Mouse (Mus musculus) embryo, embryonic 10.5 days (tissue): ENCODE measurements at regions not wholly inside any gene's neighbourhood (a gene's known extent, or its start where the extent isn't known, plus 50 kb on each side); places are given as distances from the start of the nearest gene placed in this dataset.

Source experiments
- DNase-seq: peaks from one replicate; pipeline ENCODE4 v3.0.0-alpha.2; 2015; ENCODE audit warnings: low spot score

DNA sequence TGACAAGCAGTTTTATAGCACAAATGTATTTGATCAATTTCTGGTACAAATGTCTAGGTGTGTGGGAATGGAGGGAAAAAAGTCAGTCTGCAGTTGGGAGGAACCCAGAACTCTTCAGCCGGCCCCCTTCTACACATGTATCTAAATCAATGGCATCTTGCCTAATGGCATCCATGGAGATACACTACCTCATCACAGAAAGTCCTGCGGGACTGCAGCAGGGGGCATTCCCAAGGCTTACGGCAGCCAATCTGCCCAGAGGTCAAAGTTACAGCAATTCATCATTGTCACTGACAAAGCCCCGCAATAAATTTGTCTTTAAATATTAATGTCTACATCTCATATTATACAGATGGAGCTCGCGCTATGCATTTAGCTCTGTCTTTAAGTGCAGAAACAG lies 135.7 kb upstream of the Arhgap5 start:
- no peak for DNase-seq

DNA sequence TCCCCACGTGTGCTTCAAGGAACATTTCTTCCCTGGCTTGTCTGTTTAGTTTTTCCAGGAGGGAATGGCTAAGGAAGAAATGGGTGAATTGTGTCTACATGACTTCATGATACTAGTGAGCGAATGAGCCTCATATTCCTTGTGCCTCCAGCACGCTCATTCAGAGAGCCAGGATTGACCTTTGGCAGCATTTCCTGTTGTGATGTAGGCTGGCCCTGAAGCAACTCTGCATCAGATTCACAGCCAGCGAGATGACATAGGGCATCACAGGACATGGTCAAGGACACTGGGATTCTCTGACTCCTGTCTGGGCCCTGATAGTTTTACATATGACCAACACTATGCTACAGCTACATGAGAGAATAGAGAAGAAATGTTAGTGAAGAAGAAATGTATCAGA lies 135.3 kb upstream of the Arhgap5 start:
- DNase-seq = no peak

DNA sequence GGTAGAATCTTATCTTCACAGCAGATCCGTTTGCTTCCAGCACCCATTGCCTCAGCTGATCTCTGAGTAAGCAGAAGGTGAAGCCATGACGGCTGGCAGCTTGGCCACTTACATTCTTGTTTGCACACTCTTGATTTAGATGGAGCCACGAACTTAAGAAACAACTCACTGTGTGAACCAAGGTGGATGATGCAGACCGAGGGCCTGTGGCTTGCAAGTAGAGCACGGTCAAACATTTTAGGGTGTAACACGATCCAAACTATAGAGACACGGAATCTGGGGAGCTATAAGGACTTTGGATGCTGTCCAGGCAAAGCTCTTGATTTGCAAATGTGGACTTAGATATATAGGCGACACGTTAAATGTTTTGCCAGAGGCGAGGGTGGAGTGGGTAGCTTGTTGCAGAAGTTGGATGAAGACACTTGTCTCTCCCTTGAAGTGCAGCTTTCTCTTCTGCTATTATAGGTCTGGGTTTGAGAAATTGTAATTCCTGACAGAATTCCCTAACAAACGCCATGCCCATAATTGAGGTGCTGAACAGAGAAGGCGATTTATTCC lies 133.5 kb upstream of the Arhgap5 start:
- DNase-seq = no peak

DNA sequence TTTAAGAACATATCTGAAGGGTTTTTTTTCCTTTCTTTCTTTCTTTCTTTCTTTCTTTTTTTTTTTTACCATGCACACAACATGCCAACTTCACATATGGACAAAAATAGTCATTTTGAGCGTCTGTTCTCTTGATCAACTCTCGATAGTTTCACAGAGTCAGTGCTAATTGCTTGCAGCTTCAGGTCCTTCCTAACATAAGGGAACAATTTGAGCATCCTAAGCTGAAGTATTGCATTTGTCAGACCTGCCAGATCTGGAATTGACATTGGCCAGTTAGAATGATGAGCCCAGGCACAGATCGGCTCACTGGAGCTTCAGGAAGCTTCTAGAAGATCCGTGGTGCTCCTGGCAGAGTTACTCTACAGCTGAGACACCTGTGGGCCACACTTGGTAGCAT lies 128.7 kb upstream of the Arhgap5 start:
- DNase-seq = no peak

DNA sequence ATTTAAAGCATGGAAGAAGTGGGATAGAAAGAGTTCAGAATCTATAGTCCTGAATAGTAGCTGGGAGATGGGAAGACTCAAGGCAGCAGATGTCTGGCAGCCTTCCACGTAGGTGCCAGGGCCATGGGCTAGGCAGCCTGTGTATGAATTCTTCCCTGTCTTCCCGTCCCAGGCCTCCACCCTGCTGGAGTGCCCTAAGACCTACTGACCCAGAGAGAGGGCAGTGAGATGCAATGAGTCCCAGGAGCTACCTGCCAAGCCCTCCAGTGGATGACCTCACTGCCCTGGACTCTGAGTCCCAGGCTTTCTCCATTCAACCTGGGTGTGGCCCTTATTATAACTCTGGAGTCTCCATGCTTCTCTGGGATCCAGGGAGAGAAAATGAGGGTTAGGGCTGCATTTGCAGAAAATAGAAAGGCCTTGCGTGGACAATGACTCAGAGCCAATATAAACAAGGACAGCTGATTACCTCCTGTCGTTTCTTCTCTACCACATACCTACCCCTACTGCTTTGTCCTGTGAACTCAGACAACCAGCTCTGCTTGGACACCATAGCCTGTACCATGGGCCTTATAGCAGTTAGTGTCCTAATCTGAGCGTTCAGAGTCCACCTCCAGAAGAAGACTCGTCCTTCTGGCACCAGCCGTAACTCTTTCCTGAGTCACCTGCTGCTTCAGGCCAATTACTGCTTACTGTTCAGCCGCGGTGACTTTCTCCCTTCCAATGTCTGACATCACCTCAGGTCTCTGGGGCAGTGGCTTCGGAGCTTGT lies 126.9 kb upstream of the Arhgap5 start:
- no peak for DNase-seq

DNA sequence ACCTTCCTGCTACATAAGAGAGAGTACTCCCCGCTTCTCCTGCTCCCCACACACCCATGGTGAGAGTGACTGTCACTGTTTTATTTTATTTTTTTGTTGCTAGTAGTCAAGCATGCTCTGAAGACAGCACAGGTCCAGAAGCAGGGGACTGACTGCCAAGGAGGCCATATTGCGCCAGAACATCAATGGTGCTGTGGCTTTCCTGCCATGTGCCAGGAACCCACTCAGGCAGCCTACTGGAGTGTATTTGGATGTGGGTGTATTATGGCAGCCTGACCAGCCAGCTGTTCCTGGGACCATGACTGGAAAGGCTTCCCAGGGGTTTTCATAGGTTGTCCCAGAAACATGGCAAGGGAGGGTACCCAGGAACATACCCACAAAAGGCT lies 126.3 kb upstream of the Arhgap5 start:
- DNase-seq = no peak

DNA sequence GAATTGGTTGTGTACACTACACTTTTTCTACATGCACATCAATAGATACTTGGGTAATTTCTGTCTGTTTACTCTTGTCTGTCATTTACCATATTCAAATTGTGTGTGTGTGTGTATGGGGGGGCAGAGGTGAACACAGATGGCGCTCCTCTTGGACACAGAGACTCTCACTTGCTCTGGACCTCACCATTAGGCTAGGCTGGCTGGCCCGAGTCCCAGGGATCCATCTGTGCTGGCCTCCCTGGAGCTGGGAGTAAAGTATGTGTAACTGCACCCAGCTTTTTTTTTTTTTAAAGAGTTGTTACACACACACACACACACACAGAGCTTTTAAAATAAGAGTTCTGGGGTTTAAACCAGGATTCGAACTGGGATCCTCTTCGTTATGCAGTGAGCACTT lies 124.5 kb upstream of the Arhgap5 start:
- DNase-seq = no peak

DNA sequence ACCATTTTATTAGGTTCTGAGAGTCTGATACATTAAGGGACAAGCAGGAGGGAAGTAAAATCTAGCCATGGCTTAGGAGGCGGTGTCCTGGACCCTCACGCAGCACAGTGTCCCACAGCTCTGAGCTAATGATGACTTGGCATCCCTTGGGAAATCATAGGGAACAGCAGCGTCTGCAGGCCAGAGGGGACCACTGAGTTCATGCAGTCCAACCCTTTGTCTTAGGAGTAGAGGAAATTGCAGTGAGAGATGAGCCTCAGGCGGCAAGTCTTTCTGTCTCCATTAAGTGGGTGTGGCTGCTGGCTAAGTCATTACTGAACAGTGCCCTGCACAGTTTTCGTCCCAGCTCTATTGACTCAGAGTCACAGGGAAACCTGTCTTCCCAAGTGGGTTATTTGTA lies 123.8 kb upstream of the Arhgap5 start:
- DNase-seq = peak; percentile 35

DNA sequence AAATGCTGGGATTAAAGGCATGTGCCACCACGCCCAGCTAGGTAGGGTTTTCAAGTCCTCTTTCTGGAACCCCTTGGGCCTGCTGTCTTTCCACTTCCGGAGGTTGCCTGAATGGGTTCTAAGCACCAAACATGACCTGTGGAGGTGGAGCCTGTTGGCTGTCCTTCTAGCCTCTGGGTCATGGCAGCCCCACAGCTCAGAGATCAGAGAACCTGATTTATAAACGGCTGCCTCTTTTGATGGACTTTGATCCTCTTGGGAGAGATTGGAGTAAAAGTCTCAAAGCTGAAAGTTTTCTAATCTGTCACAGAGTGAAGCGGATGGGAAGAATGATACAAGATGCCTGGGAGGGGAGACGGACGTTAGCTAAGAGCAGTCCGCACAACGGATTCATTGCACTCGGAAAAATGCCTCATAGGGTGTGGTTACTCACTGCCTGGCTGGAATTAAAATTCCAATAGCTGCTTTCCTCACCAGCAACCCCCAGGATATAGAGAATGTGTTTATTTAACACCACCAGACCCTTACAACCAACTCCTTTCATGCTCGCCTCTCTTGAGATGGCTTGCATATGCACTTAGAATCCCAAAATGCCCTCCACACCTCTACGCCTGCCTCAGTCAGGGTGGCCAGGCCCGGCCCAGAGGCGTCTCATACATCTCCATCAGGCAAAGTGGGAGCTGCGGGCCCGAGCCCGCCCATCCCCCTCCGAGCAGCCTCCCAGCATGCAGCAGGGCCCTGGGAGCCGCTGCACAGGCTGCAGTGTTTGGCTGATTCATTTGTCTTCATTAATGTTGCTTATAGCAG lies 122.4 kb upstream of the Arhgap5 start:
- peak; percentile 66 for DNase-seq

DNA sequence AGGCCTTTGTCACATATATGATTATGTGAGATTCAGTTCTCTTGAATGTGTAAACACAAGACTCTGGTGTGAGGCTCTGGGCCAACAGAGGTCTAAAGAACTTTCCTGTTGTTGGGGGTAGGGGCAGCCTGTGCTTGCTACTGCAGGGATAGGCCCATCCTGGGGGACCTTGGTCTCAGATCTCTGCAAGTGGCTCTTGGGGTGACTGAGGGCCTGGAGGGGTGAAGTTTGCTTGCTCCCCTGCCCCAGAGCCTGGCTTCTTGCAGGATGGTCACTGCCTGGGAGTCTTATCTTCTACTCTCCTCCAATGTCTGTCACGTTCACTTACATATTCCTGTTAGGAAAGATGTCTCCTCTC lies 121.8 kb upstream of the Arhgap5 start:
- DNase-seq = no peak

DNA sequence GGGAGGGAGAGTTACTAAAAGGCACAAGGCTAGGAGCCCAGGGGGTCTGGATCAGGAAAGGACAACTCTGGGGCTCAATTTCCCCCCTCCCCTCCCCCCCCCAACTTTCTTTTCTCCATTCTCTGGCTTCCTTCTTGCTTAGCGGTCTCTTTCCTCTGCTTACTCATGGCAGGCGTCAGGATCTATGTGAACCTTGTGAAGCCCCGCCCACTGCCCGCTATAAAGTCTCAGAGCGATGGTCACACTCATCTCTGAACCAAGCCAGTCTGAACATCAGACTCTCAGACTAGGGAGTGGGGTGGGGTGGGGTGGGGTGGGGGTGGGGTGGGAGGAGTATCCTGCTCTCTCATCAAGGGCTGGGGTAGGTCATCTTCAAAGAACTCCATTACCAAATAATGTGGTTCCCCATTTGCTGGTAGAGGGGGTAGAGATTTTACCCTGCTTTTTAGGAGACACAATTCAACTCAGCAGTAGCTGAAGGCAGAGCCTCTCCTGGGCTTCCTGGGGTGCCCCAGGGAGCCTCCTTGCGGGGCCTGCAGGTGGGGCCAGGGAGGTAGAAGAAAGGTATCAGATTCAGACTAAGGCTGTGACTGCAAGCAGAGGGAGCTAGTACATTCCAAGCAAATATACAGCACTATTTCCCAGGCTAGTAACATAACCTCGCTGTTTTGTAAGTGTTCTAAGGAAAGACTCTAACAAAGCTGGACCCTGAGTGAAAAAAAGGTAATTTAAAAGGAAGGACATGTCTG lies 120.8 kb upstream of the Arhgap5 start:
- DNase-seq = peak; percentile 76

DNA sequence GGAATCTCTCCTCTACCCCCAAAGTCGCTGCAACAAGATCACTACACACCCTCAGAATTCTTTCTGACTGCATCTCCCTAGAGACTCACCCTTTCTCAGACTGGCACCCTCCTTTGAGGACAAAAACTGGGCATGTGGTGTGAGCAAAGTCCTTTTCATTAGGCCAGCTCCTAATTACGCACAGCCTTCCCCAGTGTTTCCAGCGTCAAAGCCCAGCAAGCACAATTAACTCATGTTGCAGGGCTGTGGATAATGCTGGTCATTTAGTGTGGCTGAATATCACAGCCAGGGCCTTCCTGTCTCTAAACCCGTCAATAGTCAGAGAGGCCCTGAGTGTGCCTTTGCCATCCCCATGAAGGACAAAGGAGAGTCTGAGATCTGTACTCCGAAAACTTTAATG lies 114.2 kb upstream of the Arhgap5 start:
- DNase-seq = no peak

DNA sequence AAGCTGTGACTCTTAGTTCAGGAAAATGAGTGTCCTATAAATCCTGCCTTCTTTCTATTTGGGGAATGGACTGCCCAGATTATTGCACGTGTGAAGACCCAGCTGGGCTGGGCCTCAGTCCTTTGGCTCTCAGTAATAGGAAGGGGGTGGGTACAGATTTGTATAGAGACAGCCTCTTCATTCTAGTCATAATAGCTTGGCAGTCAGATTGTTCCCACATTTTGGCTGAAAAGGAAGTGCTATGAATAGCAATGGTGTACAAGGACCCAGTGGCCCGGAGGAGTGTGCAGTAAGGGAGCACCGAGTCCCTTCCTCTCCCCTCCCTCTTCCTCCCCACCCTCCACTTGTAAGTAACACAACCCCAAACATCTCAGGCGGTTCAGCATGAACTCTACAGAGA lies 113.5 kb upstream of the Arhgap5 start:
- DNase-seq = no peak

DNA sequence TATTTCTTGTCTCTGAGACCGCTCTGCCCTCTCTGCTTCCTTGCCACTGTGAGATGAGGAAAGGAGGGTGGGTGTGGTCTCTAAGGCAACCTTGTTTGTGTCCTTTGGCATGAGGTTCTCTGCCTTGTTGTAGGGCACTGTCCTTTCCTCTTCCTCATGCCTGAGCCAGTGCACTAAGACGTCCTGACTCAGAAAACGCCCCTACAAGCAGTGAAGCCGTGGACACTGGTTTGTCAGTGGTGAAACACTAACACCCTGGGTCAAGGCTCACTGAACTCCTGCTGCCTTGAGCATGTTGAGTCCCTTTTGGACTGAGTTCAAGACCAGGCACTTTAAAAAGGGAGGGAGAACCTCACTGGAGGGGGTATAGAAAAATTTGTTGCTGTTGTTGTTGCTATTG lies 111.1 kb upstream of the Arhgap5 start:
- DNase-seq = no peak

DNA sequence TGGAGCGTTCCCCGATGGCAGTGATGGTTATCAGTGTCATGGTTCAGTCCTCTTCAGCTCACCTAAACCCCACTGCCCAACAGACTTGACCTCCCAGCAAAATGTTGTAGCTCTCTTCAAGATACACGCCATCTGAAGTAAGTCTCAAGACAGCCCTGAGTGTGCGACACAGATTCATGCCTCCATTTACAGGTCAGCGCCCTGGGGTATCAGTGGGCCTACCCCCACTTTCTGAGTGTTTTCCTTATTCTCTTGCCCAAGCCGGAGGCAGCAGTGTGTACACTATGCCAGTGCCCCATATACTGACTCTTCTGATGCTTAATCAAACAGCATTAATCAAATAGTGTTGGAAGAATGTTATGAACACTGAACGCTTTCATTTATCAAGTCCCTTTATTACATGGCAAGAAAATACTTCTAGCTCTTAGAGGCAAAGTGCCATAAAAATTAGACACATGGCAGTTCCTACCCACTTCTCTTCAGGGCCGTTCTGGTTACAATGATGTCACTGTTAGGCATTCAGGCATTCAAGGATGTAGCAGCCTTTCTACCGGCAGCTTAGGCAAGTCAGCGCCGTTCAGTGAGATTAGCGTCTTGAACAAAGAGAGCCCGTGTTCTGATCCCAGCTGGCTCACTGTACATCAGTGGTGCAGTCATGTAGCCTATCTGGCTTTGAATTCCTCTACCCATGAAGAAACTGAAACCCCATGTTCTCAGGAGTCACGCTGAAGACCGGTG lies 109.6 kb upstream of the Arhgap5 start:
- DNase-seq = no peak

DNA sequence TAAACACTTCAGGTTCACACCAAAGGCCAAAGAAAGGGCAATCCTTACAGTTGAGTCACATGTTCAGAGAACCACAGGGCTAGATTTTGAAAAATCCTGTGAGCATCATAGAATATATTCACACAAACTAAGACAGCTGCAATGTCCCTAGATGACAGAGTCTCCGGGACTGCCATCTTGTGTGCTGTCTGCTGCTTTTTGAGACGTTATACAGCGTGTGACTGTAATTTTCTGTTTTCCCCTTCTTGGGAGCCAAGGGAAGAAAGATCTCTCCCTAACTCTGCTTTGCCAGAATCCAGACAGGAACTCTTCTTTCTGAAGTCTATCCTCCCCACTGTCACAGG lies 109.1 kb upstream of the Arhgap5 start:
- no peak for DNase-seq

DNA sequence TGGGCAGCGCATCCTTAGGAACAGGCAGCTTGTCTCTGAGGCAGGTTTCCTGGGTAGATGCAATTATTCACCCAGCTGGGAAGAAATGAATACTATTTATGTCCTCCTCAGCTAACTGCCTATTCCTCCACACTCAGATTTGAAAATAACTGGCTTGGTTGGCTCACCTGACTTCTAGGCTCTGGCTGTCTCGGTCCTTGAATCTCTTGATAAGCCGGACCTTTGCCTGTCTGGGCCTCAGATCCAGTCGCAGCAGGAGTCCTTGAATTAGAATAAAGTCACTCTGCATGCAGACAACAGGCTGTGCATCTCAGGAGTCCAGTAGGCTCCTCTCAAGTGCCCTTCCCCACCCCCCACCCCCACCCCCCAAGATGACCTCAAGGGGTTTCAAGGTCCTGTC lies 108.7 kb upstream of the Arhgap5 start:
- no peak for DNase-seq

DNA sequence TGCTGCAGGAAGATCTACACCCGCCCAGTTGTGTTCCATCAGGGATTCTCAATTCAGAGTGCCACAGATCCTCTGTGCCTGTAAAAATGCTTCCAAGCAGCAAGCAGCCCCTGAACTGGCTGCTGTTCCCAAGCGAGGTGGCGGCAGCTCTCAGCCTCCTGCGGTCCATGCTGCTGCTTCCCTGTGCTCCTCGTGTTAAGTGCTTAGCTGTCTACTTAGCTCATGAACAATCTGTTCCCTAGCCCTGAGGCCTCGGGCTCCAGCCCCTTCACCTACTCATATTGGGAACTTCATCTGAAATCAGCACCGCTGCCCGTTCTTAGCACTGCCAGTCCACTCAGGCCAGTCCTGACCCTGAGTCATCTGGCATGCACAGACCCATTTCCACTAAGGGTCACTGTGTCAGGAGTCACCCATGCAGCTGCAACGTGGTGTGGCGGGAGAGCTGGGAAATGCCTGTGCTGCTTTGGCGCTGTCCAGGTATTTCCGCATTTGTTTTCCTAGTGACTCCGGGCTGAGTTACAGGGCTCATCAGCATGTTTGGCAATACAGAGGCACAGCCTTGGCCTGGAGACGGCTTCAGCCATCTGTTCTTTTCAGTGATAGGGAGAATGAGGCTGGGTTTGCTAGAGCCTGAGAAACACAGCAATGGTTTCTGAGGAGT lies 107.5 kb upstream of the Arhgap5 start:
- peak; percentile 33 for DNase-seq

DNA sequence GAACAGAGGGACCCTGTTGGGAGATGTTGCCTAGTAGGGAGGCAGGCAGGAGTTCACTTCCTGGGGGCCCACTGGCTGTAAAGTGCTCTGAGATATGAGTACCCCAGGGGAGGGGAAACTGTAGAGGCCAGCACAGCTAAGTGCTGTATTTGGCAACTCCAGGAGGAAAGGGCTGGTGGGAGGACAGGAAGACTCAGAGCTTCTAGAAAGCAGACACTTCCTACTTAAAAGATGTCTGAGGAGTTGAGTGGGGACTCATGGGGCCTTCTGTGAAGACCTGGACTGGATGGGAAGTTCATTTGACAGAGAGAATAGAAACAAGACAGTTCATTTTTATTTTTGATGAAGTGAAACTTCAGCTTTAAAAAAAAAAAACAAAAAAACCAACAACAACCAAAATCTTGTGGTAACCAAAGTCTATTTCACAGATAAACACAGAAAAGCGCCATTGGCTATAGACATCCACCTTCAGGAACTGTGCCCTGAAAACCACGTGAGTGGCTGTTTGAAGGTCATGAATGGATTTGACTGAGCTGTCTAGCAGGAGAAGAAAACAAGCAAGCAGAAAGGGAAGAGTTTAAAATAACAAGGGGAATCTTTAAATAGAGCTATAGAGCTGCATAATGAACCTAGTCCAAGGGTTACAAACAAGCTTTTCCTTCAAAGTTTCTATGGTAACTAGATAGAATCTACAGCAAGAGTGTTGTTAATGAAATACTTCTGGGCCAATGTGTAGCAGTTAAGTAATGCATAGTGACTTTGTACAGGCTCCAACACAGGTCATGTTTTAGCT lies 105.9 kb upstream of the Arhgap5 start:
- no peak for DNase-seq

DNA sequence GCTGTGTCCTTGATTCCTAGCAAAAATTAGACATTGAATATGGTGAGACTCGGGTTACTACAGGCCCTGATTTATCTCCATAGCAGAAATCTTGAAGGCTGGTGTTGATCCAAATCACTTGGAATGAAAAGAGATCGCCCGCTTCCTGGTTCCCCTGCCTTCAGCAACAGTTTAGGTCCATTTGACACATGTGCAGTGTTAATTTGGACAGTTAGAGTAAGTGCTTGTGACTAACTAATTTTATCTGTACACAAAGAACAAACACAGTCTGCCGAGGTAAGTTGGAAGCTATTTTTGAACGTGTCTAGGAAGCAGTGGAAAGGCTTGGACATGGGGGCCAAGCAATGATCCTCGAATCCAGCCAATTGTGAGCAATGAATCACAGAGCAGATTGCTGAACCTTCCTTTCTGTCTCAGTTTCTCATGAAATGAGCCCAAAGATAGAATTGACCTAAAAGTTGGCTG lies 105.2 kb upstream of the Arhgap5 start:
- no peak for DNase-seq

DNA sequence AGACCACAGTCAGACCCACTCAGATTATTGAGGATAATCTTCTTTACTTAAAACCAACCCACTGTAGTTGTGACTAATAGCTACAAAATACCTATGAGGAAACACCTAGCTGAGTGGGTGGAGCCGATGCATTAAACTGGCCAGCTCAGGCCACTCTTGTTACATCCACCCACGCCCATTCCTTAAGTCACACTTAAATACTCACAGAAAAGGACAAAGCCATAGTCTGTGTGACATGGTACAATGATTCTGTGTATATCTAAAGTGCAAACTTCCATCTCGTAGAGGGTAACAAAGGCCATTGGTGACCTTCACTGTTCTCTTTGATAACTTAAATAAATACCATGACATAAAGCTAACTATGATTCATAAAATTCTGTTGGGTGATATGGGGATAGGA lies 103.7 kb upstream of the Arhgap5 start:
- DNase-seq = no peak
